Mouse (Mus musculus) hindbrain, embryonic 12.5 days (tissue): ENCODE measurements at regions not wholly inside any gene's neighbourhood (a gene's known extent, or its start where the extent isn't known, plus 50 kb on each side); places are given as distances from the start of the nearest gene placed in this dataset.

ENCODE experiments used
- ATAC-seq: fragments of 200-750 bp; cut with Nextera tagmentation; 2 replicates; pipeline ENCODE4 v1.8.0; 2017; ENCODE audit warnings: moderate TSS enrichment; ENCODE audit not compliant: low FRiP score
- H3K27ac ChIP-seq: fragments of 300-500 bp; sonication (generic); 2 replicates; pipeline ENCODE4 v1.5.1; 2016; ENCODE audit warnings: mild to moderate bottlenecking
- H3K27me3 ChIP-seq: fragments of 300-500 bp; sonication (generic); 2 replicates; pipeline ENCODE4 v1.6.1; 2016; ENCODE audit warnings: mild to moderate bottlenecking
- H3K36me3 ChIP-seq: fragments of 300-500 bp; sonication (generic); 2 replicates; pipeline ENCODE4 v1.6.1; 2016; ENCODE audit warnings: mild to moderate bottlenecking
- H3K4me1 ChIP-seq: fragments of 300-500 bp; sonication (generic); 2 replicates; pipeline ENCODE4 v1.6.1; 2016
- H3K4me2 ChIP-seq: fragments of 300-500 bp; sonication (generic); replicated peaks from 2 replicates; pipeline ENCODE4 v1.6.1; 2016; ENCODE audit warnings: mild to moderate bottlenecking
- H3K4me3 ChIP-seq: fragments of 300-500 bp; sonication (generic); 2 replicates; pipeline ENCODE4 v1.5.1; 2016; ENCODE audit warnings: mild to moderate bottlenecking
- H3K9ac ChIP-seq: fragments of 300-500 bp; sonication (generic); 2 replicates; pipeline ENCODE4 v1.6.1; 2016; ENCODE audit warnings: mild to moderate bottlenecking, moderate library complexity
- H3K9me3 ChIP-seq: fragments of 300-500 bp; sonication (generic); replicated peaks from 2 replicates; pipeline ENCODE4 v1.6.1; 2016; ENCODE audit warnings: mild to moderate bottlenecking
- WGBS: fragments of 180-500 bp; shearing (Covaris S2); methylation state at CpG from one replicate; pipeline ENCODE4 v1.1.7; 2016; 5-methylcytosine and 5-hydroxymethylcytosine counted together

DNA sequence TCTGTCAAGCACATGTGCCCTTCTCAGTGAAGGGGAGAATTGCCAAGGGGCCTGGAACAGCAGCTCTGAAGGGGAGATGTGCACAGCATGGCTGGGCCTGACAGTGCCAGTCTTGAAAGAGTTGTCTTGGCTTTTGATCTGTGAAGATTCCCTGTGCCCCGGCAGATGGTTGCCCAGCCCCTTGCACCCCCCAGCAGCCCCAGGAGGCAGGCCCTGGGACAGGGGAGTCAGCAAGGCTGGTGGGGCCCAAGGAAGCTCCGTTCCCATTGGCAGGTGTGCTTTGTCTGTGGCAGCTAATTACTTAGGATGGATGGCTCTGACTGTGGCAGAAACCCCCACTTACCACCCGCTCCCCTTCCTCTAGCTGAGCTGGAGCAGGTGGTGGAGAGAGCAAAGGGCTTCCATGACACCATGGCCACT, 58.6 kb downstream of the Tspan17 start:
- peaks cover 6% of the 10 kb centered on the region; the same call in 1 of the 2 replicates for H3K27me3 ChIP-seq
- H3K4me1 ChIP-seq = peaks cover 11% of the 10 kb centered on the region
- peak overlapping the region; percentile 68; the same call in 1 of the 2 replicates for H3K27ac ChIP-seq
- ATAC-seq = peak; percentile 67
- H3K4me2 ChIP-seq = no peak overlapping the region
- no peak overlapping the region for H3K4me3 ChIP-seq
- no peak overlapping the region for H3K9ac ChIP-seq
- no peaks in the 10 kb centered on the region for H3K9me3 ChIP-seq
- 42% methylated on average over 3 of the region's 3 CpGs for WGBS
- no peaks in the 10 kb centered on the region for H3K36me3 ChIP-seq

DNA sequence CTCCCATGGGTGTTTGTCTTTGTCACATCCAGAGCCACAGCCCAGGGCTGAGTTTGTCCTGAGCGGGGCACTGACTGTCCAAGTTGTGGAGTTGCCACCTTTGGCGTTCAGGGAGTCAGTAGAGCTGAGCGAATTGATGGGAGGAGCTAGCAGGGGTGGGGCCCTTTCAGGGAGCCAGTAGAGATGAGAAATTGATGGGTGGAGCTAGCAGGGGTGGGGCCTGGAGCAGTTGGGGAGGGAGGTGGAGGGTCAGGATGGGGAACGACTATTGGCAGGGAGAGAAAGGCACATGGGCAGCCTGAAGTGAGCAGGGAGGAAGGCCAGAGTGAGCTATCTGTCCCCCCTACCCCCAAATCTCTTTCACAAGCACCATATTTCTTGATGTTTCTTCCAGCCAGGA, 62.0 kb downstream of the Tspan17 start:
- WGBS = 59% methylated on average over 4 of the region's 4 CpGs
- no peak overlapping the region for H3K9ac ChIP-seq
- no peak overlapping the region for H3K4me3 ChIP-seq
- H3K4me1 ChIP-seq = peaks cover 13% of the 10 kb centered on the region
- no peaks in the 10 kb centered on the region for H3K9me3 ChIP-seq
- H3K27ac ChIP-seq = no peak overlapping the region
- no peak for ATAC-seq
- no peaks in the 10 kb centered on the region for H3K36me3 ChIP-seq
- H3K4me2 ChIP-seq = no peak overlapping the region
- H3K27me3 ChIP-seq = peaks cover 7% of the 10 kb centered on the region

DNA sequence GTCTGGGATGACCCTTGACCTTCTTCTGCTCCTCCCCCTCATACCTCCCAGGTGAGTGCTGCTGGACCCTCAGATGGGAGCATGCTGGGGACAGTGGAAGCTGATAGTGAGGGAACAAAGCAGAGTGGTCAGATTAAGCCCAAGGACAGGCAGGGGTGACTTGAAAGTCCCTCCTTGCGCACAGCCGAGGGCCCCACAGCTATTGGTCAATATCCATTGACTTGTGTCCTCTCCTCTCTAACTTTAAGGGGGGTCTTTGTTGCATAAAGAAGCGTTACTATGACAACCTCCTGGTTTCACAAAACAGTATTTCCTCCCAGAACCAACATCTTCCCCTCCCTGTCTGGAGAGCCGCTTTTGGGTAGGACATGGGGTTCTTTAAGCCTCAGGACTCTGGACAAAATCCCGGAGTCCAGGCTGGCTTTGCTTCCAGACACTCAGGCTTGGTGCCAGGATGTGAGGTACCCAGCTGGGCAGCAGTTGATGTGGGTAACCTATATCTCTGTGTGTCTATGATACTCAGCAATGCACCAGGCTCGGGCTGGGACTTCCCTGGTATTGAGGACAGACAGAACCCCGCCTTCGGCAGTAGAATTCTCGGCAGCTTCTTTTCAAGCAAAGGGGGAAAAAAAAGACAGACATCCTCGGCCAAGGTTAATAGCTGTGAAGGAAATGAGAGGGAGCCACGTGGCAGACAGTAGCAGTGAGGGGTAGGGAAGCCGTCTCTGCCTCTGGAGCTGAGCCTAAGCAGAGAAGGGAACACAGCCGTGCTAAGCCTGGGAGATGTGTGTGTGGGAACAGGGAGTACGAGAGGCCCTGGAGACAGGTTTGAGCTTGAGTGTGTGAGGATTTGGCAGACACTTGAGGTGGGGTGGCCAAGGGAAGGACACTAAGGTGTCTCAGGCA, 66.4 kb downstream of the Tspan17 start:
- no peaks in the 10 kb centered on the region for H3K9me3 ChIP-seq
- no peak overlapping the region for H3K9ac ChIP-seq
- no peak overlapping the region for H3K27ac ChIP-seq
- peaks cover 3% of the 10 kb centered on the region; the same call in 1 of the 2 replicates for H3K4me1 ChIP-seq
- H3K27me3 ChIP-seq = peaks cover 8% of the 10 kb centered on the region
- H3K4me3 ChIP-seq = no peak overlapping the region
- 38% methylated on average over 14 of the region's 14 CpGs for WGBS
- H3K36me3 ChIP-seq = no peaks in the 10 kb centered on the region
- H3K4me2 ChIP-seq = no peak overlapping the region
- no peak for ATAC-seq

DNA sequence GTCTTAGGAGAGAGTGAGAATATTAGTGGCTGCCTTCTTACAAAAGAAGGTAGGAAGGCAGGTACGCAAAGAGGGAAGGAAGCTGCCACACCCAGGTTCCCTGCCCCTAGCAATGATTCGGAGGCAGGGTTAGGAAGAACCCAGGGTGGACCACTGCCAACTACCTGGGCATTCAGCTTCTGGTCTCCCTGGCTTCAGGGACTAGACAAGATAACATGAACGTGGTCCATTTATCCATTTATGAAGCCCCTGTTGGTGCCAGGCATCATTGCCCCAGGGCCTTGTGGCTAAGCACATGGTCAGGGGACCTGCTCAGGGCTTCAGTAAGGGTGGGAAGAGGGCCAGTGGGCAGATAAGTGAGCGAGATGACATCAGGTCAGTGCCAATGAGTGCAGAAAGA, 73.8 kb downstream of the Tspan17 start:
- Histone ChIP-seq H3K4me2 (no peak overlapping the region), H3K9me3 (no peaks in the 10 kb centered on the region), H3K27ac (no peak overlapping the region), H3K4me3 (no peak overlapping the region), H3K27me3 (peaks cover 6% of the 10 kb centered on the region; the same call in 1 of the 2 replicates), H3K4me1 (peaks cover 5% of the 10 kb centered on the region; the same call in 1 of the 2 replicates), H3K9ac (no peak overlapping the region), H3K36me3 (no peaks in the 10 kb centered on the region)
- 83% methylated on average over 4 of the region's 4 CpGs for WGBS
- no peak for ATAC-seq

DNA sequence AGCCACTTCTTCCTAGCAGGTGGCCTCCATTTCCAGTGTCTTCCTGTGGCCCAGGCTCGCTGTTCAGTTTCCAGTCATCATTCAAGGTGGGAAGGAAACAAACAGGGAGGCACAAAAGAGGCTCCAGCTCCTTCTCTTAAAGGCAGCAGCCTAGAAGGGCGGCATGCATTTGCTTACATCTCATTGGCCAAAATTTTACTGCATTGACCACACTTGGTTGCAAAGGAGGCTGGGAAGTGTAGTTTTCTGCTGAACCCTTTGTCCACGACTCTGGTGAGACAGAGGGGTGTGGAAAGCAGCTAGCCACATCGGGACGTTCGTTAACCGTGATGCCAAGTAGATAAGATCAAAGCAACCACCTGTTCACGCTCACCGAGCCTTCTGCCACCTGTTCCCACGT, 74.9 kb downstream of the Tspan17 start:
- peaks cover 6% of the 10 kb centered on the region; the same call in 1 of the 2 replicates for H3K27me3 ChIP-seq
- WGBS = 48% methylated on average over 10 of the region's 10 CpGs
- no peak overlapping the region for H3K9ac ChIP-seq
- no peak overlapping the region for H3K4me3 ChIP-seq
- no peaks in the 10 kb centered on the region for H3K9me3 ChIP-seq
- peaks cover 5% of the 10 kb centered on the region for H3K4me1 ChIP-seq
- H3K4me2 ChIP-seq = no peak overlapping the region
- H3K27ac ChIP-seq = no peak overlapping the region
- H3K36me3 ChIP-seq = no peaks in the 10 kb centered on the region
- ATAC-seq = peak; percentile 50; the same call in 1 of the 2 replicates

DNA sequence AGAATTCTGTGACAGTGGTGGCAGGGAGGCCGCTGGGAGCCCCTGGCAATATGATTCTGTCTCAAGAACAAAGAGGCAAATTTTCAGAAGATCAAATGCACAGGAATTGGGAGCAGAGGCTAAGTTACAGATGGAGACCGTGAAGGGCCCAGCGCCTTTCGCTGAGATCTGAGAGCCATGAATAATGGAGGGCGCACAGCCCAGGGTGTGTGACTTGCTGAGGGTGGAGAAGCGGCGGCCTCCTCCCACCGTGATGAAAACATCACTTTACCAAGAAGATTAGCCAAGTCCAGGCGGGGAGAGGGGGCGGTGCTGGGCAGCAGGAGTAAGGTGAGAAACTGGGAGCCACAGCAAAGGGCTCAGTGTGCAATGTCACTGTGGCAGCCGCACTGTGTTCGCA, 77.2 kb upstream of the Unc5a start:
- H3K9me3 ChIP-seq = no peaks in the 10 kb centered on the region
- peaks cover 24% of the 10 kb centered on the region for H3K4me1 ChIP-seq
- no peaks in the 10 kb centered on the region for H3K36me3 ChIP-seq
- 43% methylated on average over 12 of the region's 12 CpGs for WGBS
- peaks cover 33% of the 10 kb centered on the region for H3K27me3 ChIP-seq
- H3K4me3 ChIP-seq = no peak overlapping the region
- H3K27ac ChIP-seq = no peak overlapping the region
- no peak for ATAC-seq
- H3K4me2 ChIP-seq = no peak overlapping the region
- no peak overlapping the region for H3K9ac ChIP-seq

DNA sequence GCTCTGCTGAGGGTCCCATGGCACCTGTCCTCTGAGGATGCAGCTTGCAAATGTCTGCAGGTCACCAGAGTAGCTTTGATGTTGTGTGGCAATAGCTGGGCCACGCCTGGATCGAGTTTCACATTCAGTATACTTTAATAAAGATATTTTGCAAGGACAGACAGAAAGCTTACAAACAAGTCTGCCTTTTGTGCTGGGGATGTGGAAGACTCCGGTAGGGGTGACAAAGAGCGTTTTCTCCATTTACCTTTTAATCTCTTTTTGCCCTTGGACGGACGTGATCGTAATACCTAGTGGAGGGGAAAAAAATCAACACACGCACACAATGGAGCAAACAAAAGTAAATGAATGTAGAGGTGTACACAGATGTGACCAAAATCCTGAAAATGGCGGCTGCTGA, 75.3 kb upstream of the Unc5a start:
- Histone ChIP-seq H3K36me3 (no peaks in the 10 kb centered on the region), H3K9ac (peak overlapping the region; percentile 54; the same call in 1 of the 2 replicates)

DNA sequence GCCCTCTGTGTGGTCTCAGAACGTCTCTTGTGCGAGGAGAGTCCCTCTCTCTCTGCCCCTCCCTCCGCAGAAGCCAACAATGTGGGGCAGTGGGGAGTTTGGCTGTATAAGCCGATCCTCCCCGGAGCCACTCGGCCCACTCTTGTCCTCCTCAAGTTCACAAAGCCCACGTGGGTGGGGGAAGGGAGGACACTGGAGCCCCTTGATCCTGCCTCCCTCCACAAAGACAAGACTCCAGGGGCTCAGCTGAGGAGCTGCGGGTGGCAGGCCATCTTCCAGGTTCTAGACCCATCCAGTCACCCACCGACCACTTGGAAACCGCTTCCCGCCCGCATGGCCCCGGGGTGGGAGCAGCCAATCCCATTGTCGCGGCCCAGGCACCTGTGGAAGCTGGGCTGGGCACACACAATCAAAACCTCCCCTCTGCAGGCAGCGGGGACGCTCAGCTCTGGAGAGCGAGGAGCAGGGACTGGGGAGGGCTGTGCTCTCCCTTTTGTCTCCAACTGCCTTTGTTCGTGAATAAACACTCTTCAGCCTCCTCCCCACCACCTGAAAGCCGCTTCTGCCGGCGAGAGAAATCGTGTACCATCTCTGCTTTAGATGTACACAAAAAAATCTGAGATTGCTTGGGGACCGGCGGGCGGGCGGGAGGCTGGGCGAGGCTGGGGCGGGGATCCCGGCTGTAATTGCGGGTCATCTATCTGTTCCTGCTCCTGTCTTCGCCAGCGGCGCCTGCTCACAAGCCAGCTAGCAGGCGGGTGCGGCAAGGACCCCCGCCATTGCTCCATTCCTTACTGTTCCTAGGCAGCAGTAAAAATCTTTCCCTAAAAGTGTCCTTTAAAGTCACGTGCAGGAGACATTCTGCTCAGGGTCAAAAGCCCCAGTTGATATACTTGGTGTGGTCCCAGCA, 74.7 kb upstream of the Unc5a start:
- H3K4me3 ChIP-seq = peak overlapping the region; percentile 26
- no peaks in the 10 kb centered on the region for H3K36me3 ChIP-seq
- H3K9me3 ChIP-seq = no peaks in the 10 kb centered on the region
- under 1% methylated on average over 38 of the region's 38 CpGs for WGBS
- ATAC-seq = peak; percentile 83
- peaks cover 21% of the 10 kb centered on the region for H3K4me1 ChIP-seq
- H3K27me3 ChIP-seq = peaks cover 40% of the 10 kb centered on the region
- H3K9ac ChIP-seq = peak overlapping the region; percentile 54
- peak overlapping the region; percentile 54 for H3K4me2 ChIP-seq
- H3K27ac ChIP-seq = peak overlapping the region; percentile 87

More for the DNA sequence above, 75.3 kb upstream of the Unc5a start:
- H3K9me3 ChIP-seq = no peaks in the 10 kb centered on the region
- peaks cover 24% of the 10 kb centered on the region for H3K4me1 ChIP-seq
- WGBS = 45% methylated on average over 9 of the region's 9 CpGs
- H3K4me3 ChIP-seq = no peak overlapping the region
- H3K4me2 ChIP-seq = peak overlapping the region; percentile 54
- no peak for ATAC-seq
- peaks cover 40% of the 10 kb centered on the region for H3K27me3 ChIP-seq
- peak overlapping the region; percentile 87 for H3K27ac ChIP-seq

DNA sequence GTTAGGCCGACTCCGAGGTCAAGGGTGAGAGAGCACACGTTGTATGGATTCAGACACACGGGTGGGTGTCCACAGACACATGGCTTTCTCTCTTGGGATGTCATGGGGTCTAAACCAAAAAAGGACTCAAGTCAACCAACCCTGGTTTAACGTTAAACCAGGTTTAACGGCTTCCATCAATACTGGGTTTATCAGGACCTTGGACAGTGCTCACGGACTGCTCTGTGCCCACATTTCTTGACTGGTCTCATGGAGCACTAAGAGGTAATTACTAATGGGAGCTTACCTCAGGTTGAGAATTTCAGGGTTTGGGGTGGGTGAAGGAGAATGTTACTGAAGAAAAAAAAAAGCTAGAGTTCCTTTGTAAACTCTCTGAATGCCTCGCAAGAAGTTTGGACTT, 72.7 kb upstream of the Unc5a start:
- H3K36me3 ChIP-seq = no peaks in the 10 kb centered on the region
- ATAC-seq = no peak
- H3K4me3 ChIP-seq = no peak overlapping the region
- H3K4me1 ChIP-seq = peaks cover 21% of the 10 kb centered on the region
- no peak overlapping the region for H3K9ac ChIP-seq
- WGBS = 30% methylated on average over 8 of the region's 8 CpGs
- H3K27ac ChIP-seq = no peak overlapping the region
- peaks cover 33% of the 10 kb centered on the region for H3K27me3 ChIP-seq
- no peaks in the 10 kb centered on the region for H3K9me3 ChIP-seq
- H3K4me2 ChIP-seq = no peak overlapping the region

DNA sequence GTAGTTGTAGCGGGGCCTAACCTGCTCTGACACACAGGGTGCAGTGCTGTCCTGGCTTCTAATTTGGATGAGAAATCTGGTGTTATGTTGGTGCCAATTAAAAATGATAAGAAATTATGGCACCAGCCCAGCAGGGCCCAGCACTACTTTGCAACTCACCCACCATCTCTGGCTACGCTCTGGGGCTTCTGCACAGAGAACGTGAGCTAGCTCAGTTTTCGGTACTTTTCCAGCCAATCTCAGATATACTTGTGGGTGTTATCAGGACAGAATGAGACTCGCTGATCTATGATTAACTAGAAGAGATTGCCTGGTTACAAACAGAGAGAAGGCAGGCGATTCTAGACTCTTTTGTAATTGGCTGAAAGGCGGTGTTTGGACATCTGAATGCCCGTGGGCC, 71.6 kb upstream of the Unc5a start:
- H3K36me3 ChIP-seq = no peaks in the 10 kb centered on the region
- WGBS = 84% methylated on average over 8 of the region's 8 CpGs
- no peak overlapping the region for H3K4me2 ChIP-seq
- no peak overlapping the region for H3K4me3 ChIP-seq
- H3K27ac ChIP-seq = no peak overlapping the region
- no peaks in the 10 kb centered on the region for H3K9me3 ChIP-seq
- peaks cover 32% of the 10 kb centered on the region for H3K27me3 ChIP-seq
- H3K4me1 ChIP-seq = peaks cover 21% of the 10 kb centered on the region
- ATAC-seq = no peak
- H3K9ac ChIP-seq = no peak overlapping the region

DNA sequence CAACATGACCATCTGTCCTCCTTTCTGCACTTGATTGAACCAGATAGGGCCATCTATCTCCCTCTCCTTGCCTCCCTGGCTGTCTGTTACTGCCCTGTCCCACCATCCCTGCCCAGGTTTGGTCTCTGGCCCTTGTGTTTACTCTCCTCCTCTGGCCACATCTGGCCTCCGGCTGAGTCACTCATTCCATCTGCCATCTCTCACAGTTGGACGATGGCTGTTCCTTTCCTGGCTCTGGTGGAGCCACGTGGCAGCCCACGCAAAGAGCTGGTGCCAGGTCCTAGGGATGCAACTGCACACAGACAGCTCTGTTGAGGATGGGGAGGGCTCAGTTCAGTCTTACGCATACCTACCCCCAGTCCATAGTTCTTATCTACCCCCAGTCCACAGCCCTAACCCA, 69.9 kb upstream of the Unc5a start:
- peaks cover 32% of the 10 kb centered on the region for H3K27me3 ChIP-seq
- 66% methylated on average over 5 of the region's 5 CpGs for WGBS

DNA sequence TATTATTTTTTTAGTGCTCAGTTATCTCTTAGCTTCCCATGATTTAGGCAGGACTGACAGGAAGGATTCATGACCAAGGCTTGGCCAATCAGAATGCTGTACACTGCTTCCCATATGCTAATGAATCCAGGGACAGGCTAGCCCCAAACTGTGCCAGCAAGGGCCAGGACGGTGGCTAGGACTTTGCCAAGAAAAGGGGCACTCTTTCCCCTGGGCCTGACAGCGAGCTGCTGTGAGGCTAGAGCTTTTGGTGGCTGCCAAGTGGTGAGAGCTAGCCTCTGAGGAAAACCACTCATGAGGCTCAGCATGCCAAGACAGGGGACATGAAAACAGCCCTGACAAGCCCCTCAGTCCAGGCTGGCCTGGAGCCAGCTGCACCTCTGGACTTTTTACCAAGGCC, 69.0 kb upstream of the Unc5a start:
- H3K27me3 ChIP-seq = peaks cover 24% of the 10 kb centered on the region
- no peak overlapping the region for H3K4me3 ChIP-seq
- ATAC-seq = no peak
- peaks cover 18% of the 10 kb centered on the region for H3K4me1 ChIP-seq
- WGBS = 42% methylated on average over 2 of the region's 2 CpGs
- H3K9me3 ChIP-seq = no peaks in the 10 kb centered on the region
- no peaks in the 10 kb centered on the region for H3K36me3 ChIP-seq
- H3K27ac ChIP-seq = no peak overlapping the region
- no peak overlapping the region for H3K9ac ChIP-seq
- no peak overlapping the region for H3K4me2 ChIP-seq

More for the DNA sequence above, 69.9 kb upstream of the Unc5a start:
- H3K36me3 ChIP-seq = no peaks in the 10 kb centered on the region
- no peak for ATAC-seq
- no peak overlapping the region for H3K9ac ChIP-seq
- no peak overlapping the region for H3K4me3 ChIP-seq
- no peak overlapping the region for H3K4me2 ChIP-seq
- no peaks in the 10 kb centered on the region for H3K9me3 ChIP-seq
- no peak overlapping the region for H3K27ac ChIP-seq
- H3K4me1 ChIP-seq = peaks cover 18% of the 10 kb centered on the region
